27 mouse cellular contexts compared by ENCODE assay signal in the genomic region with DNA sequence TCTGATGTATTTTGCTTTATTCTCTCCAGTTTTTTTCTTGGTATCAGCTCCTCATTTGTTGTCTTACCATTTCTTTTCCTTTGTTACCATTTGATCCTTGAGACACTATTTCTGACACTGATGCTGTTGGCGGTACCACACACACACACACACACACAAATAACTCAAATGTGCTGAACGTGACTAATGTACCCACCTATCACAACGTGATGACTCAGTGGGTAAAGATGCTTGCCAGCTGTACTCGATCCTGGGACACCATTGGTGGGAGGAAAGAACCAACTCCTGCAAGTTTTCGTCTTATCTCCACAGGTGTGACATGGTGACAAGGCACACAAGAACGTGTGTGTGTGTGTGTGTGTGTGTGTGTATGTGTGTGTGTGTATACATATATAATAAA. TPM values are rescaled to one million over a fixed set of nuclear protein-coding genes. Genes with fewer than 3 reads are reported as not detected.
A peak's percentile ranks its signal among the peaks of the same experiment; 100 is the strongest.
DNase-seq lines count a peak whose midpoint lies in the region; TF ChIP-seq lines count a peak whose summit lies in the region.
"Had no signal": no experiment of that assay in that cellular context is flagged by ENCODE, and none has a peak within 500 bp of the region (broad histone marks: within the 10 kb centered on the region; RNA-seq: fewer than 3 reads in every experiment).

No protein-coding gene starts in this region.

- no peaks in the 10 kb centered on the region for H3K79me2 ChIP-seq in MEL (ENCODE audit: control insufficient read depth, insufficient read depth, low read length, poor library complexity)

- no peaks in the 10 kb centered on the region for H3K27me3 ChIP-seq in MEL (ENCODE audit: control insufficient read depth in 1 of 2, insufficient read depth in 2 of 2, low read length in 2 of 2)
- H3K27me3 ChIP-seq: embryonic facial prominence, embryonic 13.5 days; embryonic facial prominence, embryonic 15.5 days; forebrain, embryonic 15.5 days; Patski had no signal

- H3K4me1 ChIP-seq in MEL (ENCODE audit: control insufficient read depth in 1 of 2, insufficient read depth in 2 of 2, low read length in 2 of 2) = peaks cover 10 to 11% of the 10 kb centered on the region in 2 experiments
- H3K4me1 ChIP-seq: embryonic facial prominence, embryonic 13.5 days; embryonic facial prominence, embryonic 15.5 days; forebrain, embryonic 10.5 days; forebrain, embryonic 13.5 days; forebrain, embryonic 15.5 days had no signal

- H3K27ac ChIP-seq in MEL (ENCODE audit: control insufficient read depth, low read depth, low read length) = no peak overlapping the region
- H3K27ac ChIP-seq: embryonic facial prominence, embryonic 13.5 days; embryonic facial prominence, embryonic 15.5 days; forebrain, embryonic 10.5 days; forebrain, embryonic 13.5 days; forebrain, embryonic 15.5 days had no signal

- no peaks in the 10 kb centered on the region for H3K9me3 ChIP-seq in MEL (replicated peaks; ENCODE audit: insufficient read depth, low read length)
- H3K9me3 ChIP-seq: embryonic facial prominence, embryonic 13.5 days; embryonic facial prominence, embryonic 15.5 days; forebrain, embryonic 10.5 days; forebrain, embryonic 15.5 days; G1E had no signal

- TF ChIP-seq POLR2A in MEL (IDR thresholded peaks at IDR 0.05; ENCODE audit: control insufficient read depth in 1 of 2, insufficient read depth in 1 of 2, low read depth in 1 of 2, low read length in 2 of 2, poor library complexity in 1 of 2) = no peak

- no peak overlapping the region for H3K4me3 ChIP-seq in MEL (ENCODE audit: control insufficient read depth in 1 of 2, insufficient read depth in 1 of 2, low read depth in 2 of 2, low read length in 2 of 2)
- H3K4me3 ChIP-seq: embryonic facial prominence, embryonic 13.5 days; embryonic facial prominence, embryonic 15.5 days; erythroblast, embryonic 14.5 days; forebrain, embryonic 10.5 days; forebrain, embryonic 13.5 days; forebrain, embryonic 15.5 days had no signal

- no peak for TF ChIP-seq EP300 in MEL (IDR thresholded peaks at IDR 0.05; ENCODE audit: low read depth in 1 of 2, low read length in 2 of 2)

- TF ChIP-seq CTCF in MEL (IDR thresholded peaks at IDR 0.05 in 2 of 3, conservative IDR thresholded peaks at IDR 0.05 in 1 of 3; ENCODE audit: control insufficient read depth in 1 of 3, insufficient read depth in 1 of 3, low read depth in 2 of 3, low read length in 3 of 3, poor library complexity in 1 of 3, severe bottlenecking in 1 of 3) = no peak

- H3K36me3 ChIP-seq in MEL (ENCODE audit: control insufficient read depth in 1 of 2, insufficient read depth in 2 of 2, low read length in 2 of 2) = peaks cover 0 to 5% of the 10 kb centered on the region in 2 experiments; a peak in 2 of 4 replicates
- H3K36me3 ChIP-seq: embryonic facial prominence, embryonic 13.5 days; embryonic facial prominence, embryonic 15.5 days; forebrain, embryonic 10.5 days; forebrain, embryonic 15.5 days; G1E had no signal

- peak; percentile 34 for DNase-seq in heart, adult 11 months
- DNase-seq in heart, adult 9 months (ENCODE audit: low spot score in 2 of 2) = no peak
- DNase-seq in 3T3-L1 (ENCODE audit: low read depth, low spot score) (peak; percentile 68), MEL (ENCODE audit: low read depth, low spot score) (peak; percentile 25)
- DNase-seq in brain, adult 2 months (ENCODE audit: low read depth, low spot score) = peak; percentile 61
- DNase-seq in thymus, postnatal 36 days = no peak
- DNase-seq in kidney, postnatal 10 days = no peak
- DNase-seq in kidney, adult 8-10 months = no peak
- DNase-seq: adrenal gland, adult 8-10 months; adrenal gland, postnatal 14 days; adrenal gland, postnatal 36 days; cerebellum, adult 11 months; cerebellum, adult 18-20 months; cerebellum, adult 8-10 months; cerebellum, postnatal 36 days; embryo, embryonic 11 days had no signal

- TF ChIP-seq RAD21 in MEL (IDR thresholded peaks at IDR 0.05; ENCODE audit: low read depth, low read length) = no peak

- no peak overlapping the region for H3K9ac ChIP-seq in MEL (ENCODE audit: control insufficient read depth, low read depth, low read length, poor library complexity, severe bottlenecking)
- H3K9ac ChIP-seq: embryonic facial prominence, embryonic 13.5 days; embryonic facial prominence, embryonic 15.5 days; forebrain, embryonic 13.5 days; forebrain, embryonic 15.5 days had no signal

TF ChIP-seq in MEL, 35 proteins besides CTCF, POLR2A, EP300 and RAD21:
- TF ChIP-seq BHLHE40 (IDR thresholded peaks at IDR 0.05; ENCODE audit: borderline replicate concordance, low read depth, low read length) (peak; percentile 65; the same call in 1 of the 2 replicates), RCOR1 (IDR thresholded peaks at IDR 0.05; ENCODE audit: low read depth, low read length) (no peak), MXI1 (IDR thresholded peaks at IDR 0.05; ENCODE audit: low read depth, low read length) (no peak), NRF1 (IDR thresholded peaks at IDR 0.05; ENCODE audit: insufficient read depth, low read depth, low read length, poor library complexity, severe bottlenecking) (no peak), MEF2A (IDR thresholded peaks at IDR 0.05; ENCODE audit: extremely low read depth, insufficient replicate concordance, low read depth, low read length, poor library complexity, severe bottlenecking) (no peak), MAX (IDR thresholded peaks at IDR 0.05; ENCODE audit: low read length) (no peak), SIN3A (IDR thresholded peaks at IDR 0.05; ENCODE audit: low read length) (0 out of 2 replicates have a peak, but pooled peaks have one; percentile 28), CHD2 (IDR thresholded peaks at IDR 0.05; ENCODE audit: low read length) (no peak), SMC3 (IDR thresholded peaks at IDR 0.05; ENCODE audit: low read depth, low read length) (no peak), E2F4 (IDR thresholded peaks at IDR 0.05; ENCODE audit: borderline replicate concordance, low read depth, low read length) (no peak), USF1 (IDR thresholded peaks at IDR 0.05; ENCODE audit: low read depth, low read length) (no peak), POLR2AphosphoS5 (IDR thresholded peaks at IDR 0.05; ENCODE audit: borderline replicate concordance, low read depth, low read length) (no peak)
TF ChIP-seq in MEL: peak in this region for 2.

RNA-seq across cellular contexts. Expression of a gene that starts 14.7 kb away (rescaled TPM):
- total RNA-seq in MEL (2012; rRNA removed) = 0.23 and 0.39 TPM in 2 replicates
- polyA plus RNA-seq in MEL (2012; ENCODE audit: insufficient read depth in 1 of 2, insufficient read length in 2 of 2, low read depth in 1 of 2, low replicate concordance in 2 of 2, missing spikeins in 1 of 2) = not detected
- total RNA-seq: CH12.LX, G1E had no signal
- polyA plus RNA-seq: activated CD4-positive, CD25-positive, alpha-beta regulatory T cell, adult 4 months; CD4-positive, CD25-positive, alpha-beta regulatory T cell, adult 4 months; G1E had no signal

RNA-seq across cellular contexts. Expression of a gene that starts 19.1 kb away (rescaled TPM):
- 41.5 and 41.9 TPM in 2 replicates for total RNA-seq in MEL (2012; rRNA removed)
- 10 to 100 TPM in 1 of 2 experiments, not detected in 1; 39.3 TPM for polyA plus RNA-seq in MEL (2012; ENCODE audit: insufficient read depth in 1 of 2, insufficient read length in 2 of 2, low read depth in 1 of 2, low replicate concordance in 2 of 2, missing spikeins in 1 of 2)

RNA-seq across cellular contexts. Expression of a gene that starts 47.9 kb away (rescaled TPM):
- total RNA-seq in MEL (2012; rRNA removed) = 22.5 and 25.9 TPM in 2 replicates
- 10 to 100 TPM in 1 of 2 experiments, 1 to 10 TPM in 1; 6.8 to 77.1 TPM for polyA plus RNA-seq in MEL (2012; ENCODE audit: insufficient read depth in 1 of 2, insufficient read length in 2 of 2, low read depth in 1 of 2, low replicate concordance in 2 of 2, missing spikeins in 1 of 2)

Comparison
In these comparisons a context has a peak if more than half of its experiments do, and no peak if none do; other contexts are left out.
1. DNase-seq: peak in heart, adult 11 months (single experiment), 3T3-L1 (single experiment), MEL (single experiment) and brain, adult 2 months (single experiment); none in heart, adult 9 months (0 of 2), thymus, postnatal 36 days (0 of 2), kidney, postnatal 10 days (single experiment) and kidney, adult 8-10 months (0 of 2).